Mouse (Mus musculus) spleen, postnatal 10 days (tissue): ENCODE measurements around the gene Tmem167b.
"Not testable (repeated sequence)": the region's sequence is repeated elsewhere in the genome, so short reads cannot be mapped to it uniquely, and the experiment has no call there.

ENCODE experiments used
- DNase-seq, 2 experiments: peaks; one replicate each; pipeline ENCODE4 v3.0.0; 2021 to 2022; ENCODE audit warnings: low spot score in 2 of 2

Gene Tmem167b

DNA sequence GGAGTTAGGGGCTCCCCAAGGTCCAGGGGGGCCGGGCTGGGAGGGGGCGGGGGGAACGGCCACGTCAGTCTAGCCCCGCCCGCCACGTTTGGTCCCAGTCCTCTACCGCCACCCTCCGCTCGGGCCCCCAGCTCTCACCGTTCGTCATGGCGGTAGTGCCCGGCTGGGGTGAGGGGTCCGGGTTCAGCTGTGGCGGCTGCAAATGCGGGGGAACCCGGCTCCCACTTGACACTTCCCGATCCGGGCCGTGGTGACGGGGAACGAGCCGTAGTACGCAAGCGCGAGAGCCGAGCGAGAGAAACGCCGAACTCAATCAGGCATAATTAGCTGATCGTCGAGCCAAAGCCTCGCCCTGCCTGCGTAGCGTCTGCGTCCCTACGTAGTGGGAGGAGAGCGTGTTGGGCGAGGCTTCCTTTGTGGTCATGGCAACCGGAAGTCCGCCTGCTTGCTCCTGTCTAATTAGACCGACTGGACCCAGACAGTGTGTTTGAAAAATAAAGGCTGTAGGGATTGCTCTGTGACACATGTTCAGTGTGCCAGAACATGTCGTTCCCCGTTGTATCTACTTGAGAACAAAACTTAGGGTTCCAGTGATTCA is at the start of gene Tmem167b:
Gene Tmem167b, minus strand, starts transcription at position 334 of the 598 bp plus-strand sequence.
- DNase-seq: peak; percentile 97

DNA sequence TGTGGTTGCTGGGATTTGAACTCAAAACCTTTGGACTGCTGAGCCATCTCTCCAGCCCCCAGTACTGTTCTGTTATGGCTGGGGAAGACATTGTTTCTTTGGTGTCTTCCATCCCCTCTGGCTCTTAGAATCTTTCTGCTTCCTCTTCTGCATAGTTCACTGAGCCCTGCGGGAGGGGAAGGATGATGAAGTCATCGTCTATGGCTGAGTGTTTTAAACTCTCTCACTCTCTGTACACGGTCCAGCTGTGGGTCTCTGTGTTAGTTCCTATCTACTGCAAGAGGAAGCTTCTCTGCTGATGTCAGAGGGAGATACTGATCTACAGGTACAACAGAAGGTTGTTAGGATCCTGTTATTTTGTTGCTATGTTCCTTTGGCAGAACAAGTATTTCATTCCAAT is 46.6 kb upstream of the Tmem167b start:
- DNase-seq: no peak

DNA sequence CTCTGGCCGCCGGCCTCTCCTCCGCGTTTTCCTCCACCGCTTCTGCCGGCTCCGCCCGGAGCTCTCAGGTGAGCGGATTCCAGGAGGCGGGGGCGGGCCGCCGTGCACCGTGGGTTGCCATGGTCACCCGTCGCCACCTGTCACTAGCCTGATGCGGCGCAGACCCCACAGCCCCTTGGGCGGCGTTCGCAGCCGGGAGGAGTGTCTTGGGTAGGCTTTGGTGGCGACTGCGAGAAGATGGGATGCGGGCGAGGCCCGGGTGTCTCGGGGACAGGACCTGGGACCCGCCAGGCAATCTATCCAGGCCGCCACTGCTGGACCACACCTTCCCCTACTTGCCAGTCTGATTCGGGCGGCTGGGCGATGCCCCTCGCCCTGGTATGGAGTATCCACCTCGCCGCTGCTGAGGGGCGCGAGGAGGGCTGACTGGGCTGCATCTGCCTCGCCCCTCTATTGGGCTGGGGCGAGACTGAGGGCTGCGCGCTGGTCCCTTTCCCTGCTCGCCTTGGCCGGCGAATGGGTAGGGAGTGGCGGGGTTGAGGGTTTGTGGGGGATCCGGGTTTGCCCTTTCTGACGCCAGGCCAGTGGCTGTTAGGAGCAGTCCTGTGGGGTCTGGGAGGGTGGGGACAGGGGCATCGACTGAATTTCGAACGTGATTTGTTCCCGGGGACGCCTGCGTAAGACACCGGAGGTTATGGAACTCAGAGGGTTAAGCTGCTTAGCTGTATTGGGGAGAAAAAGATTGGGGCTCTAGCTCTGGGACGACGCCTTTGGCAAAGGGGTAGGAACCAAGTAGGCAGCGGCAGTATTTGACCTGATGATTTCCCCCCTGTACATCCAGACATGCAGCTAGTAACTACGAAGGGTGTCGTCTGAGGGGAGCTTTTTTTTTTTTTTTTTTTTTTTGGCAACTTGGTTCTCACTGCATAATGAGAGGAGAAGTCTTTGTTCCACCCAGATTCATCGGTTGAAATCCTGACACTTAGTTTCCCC is 29.6 kb upstream of the Tmem167b start:
- no peak for DNase-seq

DNA sequence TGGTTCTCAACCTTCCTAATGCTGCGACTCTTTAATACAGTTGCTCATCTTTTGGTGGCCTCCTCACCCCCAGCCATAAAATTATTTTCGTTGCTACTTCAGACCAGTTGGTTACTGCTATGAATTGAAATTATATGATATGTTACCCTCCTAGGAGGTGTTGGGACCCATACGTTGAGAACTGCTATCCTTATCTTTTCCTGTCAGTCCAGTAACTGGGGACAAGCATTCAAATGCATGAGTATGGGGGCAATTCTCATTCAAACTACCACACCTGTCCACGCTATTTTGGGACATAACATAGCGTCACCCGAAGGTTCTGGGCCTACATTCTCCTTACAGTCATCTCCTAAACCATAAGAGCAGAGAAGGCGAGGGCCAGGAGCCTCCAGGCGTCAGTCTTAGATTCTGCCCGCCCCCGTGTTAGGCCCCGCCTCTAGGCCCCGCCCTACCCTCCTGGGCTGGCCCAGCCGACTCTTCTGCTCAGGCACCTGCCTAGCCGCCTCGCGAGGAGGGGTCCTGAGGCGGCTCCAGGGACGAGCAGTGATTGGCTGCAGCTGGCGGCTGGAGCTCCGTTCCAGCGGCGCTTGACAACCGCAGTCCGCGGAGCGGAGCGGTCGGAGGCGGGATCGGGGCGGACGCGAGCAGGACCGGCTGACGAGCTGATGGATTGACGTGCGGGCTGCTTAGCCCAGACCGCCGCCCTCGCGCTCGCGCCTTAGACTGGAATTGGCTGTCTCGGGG is 28.7 kb upstream of the Tmem167b start, which contains the start of gene Wdr47:
Gene Wdr47, plus strand, starts transcription at position 494 of the 744 bp plus-strand sequence.
- peak; percentile 93 to 98 for DNase-seq

DNA sequence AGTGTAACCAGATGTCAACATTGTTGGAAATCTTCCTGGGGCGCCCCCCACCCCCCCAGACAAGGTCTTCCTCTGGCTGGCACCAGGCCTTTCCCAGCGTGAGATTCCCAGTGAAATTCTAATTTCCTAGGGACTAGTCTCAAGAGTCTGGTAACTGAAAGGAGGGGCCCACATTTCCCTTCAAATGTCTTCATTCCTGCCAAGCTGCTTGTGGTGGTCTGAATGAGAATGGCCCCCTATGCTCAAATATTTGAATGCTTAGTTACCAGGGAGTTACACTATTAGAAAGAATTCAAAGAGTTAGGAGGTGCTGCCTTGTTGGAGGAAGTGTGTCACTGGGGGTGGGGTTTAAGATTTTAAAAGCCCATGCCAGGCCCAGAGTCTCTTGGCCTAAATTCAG is 26.2 kb upstream of the Tmem167b start:
- DNase-seq: no peak

DNA sequence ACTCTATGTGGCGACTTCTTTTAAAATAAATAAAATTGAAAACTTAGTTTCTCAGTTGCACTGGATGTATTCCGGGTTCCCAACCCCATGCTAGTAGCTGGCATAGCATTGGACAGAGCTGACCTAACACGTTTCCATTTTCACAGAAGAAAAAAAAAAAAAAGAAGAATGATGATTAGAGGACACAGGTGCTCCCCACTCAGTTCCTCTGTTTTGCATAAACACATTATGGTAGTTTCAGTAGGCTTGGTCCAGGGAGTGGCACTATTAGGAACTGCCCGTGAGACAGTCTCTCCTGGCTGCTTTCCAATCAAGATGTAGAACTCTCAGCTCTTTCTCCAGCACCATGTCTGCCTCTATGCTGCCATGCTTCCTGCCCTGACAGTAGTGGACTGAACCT is 22.3 kb upstream of the Tmem167b start:
- no peak for DNase-seq

DNA sequence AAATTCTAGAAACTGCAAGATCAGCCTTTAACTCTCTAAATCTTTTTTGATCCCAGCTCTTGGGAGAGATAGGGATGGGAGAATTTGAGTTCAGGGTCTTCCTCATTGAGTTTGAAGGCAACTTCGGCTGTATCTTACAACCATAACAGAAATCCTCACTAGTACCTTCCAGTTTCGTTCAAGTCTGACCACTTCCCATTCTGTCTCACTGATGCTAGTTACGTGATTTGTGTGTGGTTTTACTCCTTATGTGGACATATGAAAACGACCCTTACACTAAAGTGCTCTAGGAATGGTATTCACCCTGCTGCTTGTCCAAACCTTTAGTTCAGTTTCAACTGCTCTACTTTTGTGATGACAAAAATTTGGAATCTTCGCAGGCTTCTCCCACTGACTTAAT is 11.8 kb upstream of the Tmem167b start:
- DNase-seq: no peak

DNA sequence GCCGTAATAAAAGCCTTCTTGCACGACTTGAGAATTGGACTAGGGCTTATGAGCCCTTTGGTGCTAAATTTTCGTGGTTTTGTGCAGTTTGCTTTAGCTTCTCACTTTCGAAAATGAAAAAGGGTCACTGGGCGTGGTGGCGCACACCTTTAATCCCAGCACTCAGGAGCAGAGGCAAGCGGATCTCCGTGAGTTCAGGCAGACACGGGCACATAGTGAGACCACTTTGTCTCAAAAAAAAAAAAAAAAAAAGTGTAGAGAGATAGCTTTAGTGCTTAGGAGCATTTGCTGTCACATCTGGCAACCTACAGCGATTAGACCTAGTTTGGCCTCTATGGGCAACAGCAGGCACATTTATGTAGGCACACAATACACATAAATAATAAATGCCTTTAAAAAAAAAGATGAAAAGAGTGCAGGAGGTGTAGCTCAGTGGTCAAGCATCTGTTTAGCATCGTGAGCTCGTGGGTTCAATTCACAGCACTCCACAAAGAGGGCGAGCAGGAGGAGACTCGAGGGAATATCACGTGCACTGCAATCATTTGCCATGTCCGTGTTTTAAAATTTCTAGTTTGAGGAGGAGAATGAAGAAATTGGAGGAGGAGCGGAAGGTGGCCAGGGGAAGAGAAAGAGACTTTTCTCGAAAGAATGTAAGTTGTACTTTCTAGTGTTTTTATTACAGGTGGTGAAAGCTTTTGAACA is 10.2 kb upstream of the Tmem167b start:
- DNase-seq: no peak

DNA sequence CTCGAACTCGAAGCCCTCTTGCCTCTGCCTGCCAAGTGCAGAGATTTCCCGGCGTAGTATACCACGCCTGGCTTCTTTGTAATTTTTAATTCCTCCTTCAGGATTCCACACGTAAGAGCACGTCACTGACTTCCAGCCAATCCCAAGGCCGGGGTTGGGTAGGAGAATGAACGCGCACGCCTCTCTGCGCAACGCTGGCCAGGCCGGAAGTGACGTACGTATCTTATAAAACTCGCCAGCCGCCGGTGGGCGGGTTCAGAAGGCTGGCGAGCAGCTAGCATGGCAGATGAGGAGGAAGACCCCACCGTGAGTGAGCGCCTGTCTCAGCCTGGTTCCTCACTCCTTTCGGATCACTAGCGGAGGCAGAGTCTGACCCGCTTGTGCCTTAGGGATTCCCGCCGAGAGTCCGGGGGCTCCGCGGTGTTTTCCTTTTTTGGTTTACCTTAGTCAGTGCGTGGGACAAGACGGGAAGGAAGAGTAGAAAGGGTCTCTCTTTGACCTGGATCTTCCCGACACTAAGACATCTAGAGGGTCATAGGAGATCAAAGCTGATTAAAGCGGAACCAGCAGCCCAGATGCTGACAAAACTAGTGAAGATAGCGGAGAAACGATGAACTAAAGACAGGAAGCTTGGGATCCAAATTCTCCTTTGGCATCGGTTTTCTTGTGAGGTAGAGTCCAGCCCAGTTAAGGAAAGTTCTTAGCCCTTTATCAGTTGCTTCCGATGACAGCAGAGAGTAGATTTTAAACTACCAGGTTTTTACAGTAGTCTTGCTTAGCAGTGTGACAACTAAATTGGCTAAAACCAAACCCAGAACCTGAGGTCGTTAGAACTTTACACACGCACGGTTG is 9.4 kb upstream of the Tmem167b start, which contains the start of gene Taf13:
Gene Taf13, plus strand, starts transcription at position 256 of the 852 bp plus-strand sequence.
- peak; percentile 93 to 95 for DNase-seq

DNA sequence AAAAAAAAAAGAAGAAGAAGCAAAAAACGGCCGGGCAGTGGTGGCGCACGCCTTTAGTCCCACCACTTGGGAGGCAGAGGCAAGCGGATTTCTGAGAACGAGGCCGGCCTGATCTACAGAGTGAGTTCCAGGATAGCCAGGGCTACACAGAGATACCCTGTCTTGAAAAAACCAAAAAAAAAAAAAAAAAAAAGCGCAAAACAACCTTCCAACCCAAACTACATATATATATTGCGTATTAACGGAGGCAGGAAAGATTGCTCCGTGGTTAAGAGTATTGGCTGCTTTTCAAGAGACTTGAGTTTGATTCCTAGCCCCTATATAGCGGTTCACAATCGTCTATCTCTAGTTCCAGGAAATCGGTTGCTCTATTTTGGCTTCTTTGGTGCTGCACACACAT is 8.5 kb upstream of the Tmem167b start:
- no peak for DNase-seq

DNA sequence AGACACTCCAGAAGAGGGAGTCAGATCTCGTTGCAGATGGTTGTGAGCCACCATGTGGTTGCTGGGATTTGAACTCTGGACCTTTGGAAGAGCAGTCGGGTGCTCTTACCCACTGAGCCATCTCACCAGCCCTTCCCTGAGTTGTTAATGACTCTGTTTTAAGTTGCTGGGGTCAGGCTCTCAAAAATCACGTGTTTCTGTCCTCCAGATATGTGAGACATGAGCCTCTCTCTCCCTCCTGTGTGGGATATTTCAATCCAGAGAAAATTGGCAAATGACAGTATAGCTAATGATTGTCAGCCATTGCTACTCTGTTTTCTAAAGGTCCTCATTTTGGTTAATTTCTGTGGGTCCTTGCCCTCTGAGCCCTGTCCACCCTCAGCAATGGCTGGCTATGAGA is 7.4 kb upstream of the Tmem167b start:
- DNase-seq: not testable (repeated sequence)

DNA sequence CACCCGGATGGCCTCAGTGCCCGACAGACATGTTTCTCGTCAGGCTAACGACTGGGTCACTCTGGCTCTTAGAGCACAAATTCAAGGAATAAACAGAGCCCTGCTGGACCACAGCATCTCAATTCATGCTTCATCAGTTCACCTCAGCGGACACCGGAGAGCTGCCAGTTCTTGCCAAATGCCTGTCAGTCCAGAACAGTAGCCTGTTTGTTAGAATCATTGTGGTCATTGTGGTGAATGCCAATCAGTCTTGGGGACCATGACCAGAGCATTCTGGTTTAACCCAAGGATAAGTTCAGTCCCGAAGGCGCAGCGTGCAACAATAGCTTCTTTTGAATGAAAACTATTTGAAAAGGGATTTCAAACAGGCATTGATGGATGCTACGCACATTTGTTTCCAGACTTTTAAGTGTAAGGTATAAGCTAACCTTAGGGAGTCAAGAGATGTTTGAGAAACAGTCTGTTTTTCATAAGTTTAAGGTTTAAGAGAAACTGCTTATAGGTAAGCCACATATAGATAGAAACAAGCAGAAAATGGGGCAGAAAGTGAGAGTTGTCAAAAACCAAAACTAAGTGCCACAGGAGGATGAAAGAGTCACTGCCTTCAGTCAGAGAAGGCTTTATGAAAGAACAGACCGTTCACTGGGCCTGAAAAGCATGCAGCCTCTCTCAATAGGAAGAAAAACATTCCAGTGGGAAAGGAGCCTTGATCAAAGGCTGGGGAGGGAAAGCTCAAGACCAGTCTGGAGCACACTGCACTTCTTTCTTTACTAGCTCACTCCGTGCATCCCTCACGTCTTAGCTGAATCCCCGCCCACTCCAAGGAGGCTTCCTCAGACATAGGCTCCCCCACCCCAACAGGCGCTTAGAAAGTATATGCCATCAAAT is 6.0 kb upstream of the Tmem167b start:
- no peak for DNase-seq

DNA sequence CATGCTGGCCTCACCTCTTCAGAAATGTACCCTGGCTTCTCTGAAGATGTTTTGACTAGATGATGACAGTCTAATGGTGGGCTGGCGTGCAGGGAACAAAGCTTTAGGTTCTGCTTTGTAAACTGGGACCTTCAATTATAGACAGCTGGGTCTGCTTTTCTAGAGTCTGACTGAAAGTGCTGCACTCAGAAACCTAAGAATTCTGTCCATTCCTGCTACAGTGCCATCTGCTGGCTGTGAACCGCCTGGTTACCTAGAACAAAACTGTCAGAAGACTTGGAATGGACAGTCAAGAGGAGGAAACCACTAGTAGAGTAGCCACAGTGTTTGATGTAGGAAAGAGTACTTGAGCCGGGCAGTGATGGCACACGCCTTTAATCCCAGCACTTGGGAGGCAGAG is 1.0 kb upstream of the Tmem167b start:
- DNase-seq: peak; percentile 83 to 90

DNA sequence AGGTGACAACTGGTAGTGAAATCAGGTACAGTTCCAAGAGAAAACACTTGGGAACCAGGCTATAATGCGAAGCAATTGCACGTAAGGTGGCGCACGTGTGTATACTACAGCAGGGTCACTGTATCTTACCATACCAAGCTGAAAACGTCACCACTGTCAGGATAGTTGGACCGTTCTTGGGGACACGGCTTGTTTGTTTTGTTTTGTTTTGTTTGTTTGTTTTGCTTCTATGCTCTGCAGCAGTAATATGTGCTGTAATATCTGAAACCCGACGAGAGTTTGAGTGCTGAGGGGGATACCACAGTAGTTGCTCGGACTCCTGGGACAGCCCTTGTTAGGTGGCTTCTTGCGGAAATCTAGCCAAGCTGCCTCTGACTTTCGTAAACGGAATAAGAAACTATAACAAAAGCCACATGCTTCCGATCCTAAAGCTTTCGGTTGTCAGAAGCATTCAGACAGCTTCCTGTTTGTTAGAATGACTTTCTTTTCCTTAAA is 558 bp upstream of the Tmem167b start:
- DNase-seq: peak; percentile 56

DNA sequence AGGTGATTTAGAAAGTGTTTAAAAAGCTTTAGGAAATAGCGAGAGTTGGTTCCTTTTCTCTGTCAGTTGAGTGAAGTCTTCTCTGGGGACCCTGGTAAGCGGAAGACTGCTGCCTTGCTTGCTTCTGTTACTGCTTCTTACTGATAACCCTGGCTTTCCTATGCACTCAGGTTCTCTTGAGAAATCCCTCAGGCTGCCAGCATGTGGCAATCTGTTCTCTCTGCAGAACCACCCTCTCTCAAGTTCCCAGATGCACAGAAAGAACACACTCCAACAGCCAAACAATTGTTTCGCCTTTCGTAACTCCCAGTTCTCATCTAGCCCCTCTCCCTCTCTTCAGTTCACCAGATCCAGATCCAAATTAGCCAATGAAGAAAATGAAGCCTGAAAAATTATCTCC is 4.4 kb downstream of the Tmem167b start:
- DNase-seq: no peak

DNA sequence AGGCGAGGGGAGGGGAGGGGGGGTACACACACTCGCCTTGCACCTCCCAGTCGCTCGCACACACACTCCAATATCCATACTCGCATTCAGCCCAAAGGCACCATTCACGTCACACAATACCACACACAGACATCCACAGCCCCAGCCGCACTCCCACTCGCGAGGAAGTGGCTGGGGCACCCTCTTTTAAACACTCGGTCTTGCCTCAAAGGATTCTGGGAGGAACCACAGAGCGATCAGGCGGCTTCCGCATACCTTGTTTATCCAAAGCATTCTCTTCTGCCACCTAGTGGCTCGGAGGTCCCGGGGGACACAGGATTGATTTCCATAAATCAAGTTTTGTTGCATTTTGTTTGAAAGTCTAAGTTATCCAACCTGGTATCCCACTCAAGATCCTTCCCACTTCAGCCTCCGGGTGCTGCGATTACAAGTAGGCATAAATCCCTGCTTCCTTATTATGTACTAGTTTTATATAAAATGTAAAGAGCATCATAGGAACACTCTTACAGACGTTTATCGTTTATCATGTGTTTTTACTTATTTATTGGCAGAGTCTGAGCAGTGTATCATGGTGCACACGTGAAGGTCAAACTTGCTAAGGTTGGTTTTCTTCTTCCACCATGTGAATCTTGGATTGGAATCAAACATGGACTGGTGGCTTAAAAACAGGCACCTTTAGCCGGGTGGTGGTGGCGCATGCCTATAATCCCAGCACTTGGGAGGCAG is 7.5 kb downstream of the Tmem167b start:
- peak; percentile 93 to 96 for DNase-seq

DNA sequence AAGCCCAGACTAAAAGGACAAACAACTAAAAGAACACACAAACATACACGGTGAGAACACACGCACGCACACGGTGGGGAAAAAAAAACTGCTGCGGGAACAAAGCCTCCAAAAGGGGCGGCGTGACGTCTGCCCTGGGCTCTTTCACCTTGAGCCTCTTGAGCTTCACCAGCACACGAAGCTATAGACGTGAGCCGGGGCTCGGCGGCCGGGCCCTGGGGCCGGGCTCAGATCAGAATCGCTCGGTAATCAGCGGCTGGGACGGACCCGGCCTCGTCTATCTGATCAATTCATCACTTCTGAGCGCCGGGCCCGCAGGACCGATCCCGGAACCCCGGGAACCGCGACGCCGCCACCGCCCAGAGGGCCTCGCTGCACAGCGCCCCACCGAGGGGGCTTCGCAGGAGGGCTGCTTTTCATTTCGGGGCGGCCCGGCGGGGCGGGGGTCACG is 8.1 kb downstream of the Tmem167b start:
- DNase-seq: no peak

DNA sequence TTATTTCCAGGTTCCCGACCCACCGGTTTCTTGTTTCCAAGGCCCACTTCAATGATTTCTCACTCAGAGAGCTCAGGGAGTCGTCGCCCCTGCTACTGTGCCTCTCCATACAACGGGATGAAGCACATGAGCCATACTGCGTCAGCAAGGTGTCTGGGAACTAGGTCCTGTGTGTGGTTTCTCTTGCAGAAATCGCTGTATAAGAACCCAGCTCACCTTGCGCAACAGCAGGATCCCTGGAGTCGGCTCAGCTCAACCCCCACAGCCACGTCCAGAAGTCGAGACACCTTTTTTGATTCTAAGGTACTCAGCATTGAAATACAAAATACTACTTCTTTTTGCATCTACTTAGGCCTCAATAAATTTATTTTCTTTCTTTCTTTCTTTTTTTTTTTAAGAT is 20.0 kb downstream of the Tmem167b start:
- DNase-seq: no peak

DNA sequence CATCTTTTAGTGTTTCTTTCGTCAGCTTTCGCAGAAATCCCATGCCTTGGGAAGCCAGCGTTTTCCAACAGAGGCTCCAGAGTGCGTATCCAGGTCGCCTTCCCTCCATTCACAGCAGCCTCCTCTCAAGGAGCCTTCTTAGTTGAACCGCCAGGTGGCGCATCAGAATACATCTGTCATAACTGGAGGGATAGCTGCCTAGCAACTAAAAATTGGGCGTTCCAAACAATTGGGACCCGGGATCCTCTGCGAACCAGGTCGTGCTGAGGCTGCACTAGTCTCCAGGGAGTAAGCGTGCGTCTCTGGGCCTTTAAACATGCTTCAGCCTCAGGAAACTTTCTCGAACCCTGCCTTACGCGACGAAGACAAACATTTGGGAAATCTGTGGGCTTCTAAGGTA is 25.0 kb downstream of the Tmem167b start:
- peak; percentile 70 to 87 for DNase-seq
